Mouse (Mus musculus): ENCODE results near the gene Gpr141.
"Not testable (repeated sequence)": the region's sequence is repeated elsewhere in the genome, so short reads cannot be mapped to it uniquely, and the experiment has no call there.

The Gpr141 gene

GRCm38 (mm10) chr13:19824071-19824470 is at the start of gene Gpr141:
Gpr141 (minus strand) TSS chr13:19824257.
- no peak for DNase-seq

GRCm38 (mm10) chr13:19864241-19864640 is 40.2 kb upstream of the Gpr141 start:
- no peak for DNase-seq

DNA sequence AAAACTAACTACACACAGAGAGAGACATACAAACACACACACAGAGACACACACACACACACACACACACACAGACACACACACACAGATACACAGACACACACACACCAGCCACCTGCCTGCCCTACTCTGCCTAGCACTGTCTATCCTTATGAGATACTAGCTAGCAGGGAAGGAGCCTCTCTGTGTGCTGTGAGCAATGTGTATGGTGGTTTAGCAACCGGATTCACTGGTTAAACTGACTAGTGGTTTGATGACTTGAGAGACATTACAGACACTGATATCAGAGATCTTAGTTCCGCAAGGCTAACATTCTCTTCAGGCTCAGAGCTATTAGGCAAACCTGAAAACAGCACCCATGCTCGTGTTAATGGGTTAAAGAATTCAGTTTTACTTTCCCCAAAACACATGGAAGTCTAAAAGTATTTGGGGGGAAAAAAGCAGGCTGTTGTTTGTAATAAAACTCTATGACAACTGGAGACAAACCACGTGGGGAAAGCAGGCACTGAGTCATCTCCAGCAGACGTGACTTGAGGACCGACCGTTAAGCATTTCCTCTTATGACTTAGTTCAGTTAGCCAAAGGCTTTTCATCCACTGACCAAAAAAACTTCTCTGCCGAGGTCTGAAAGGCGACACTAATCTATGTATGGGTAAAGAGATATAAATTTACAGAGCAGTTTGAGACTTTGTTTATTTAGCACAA is 30.7 kb upstream of the Gpr141 start:
- no peak for DNase-seq

DNA sequence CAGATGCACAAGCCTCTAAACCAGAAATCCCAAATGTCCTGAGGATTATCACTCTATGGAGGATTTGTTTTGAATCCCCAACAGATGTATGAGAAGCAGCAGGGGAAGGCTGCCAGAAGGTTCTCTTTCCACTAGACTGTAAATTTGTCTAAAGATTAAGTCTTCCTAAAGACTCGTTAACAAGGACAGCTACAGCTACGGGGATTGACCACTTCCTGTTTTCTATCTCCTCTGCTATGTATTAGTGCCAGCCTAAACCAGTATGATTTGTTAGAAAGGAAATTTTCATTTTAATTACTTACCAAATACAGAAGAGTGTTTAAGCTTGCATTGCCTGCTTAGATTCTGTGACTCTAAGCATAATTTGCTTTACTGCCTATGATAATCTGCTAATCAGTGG is 30.0 kb upstream of the Gpr141 start:
- DNase-seq: no peak

DNA sequence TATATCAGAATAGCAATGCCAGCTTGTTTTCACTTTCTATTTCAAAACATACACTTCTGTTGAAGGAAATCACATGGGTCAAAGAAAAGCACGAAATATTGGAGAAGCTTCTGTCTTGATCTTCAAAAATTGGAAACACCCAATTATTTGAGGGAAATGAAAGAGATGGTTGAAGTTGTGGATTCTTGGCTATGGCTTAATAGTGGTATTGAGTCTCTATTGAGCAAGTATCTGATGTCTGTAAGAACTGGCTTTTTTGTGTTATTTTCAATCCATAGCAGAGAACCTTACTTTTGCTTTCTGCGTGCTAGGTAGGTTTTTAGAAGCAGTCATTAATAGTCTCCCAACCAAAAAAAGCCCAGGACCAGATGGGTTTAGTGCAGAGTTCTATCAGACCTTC is 19.4 kb upstream of the Gpr141 start:
- DNase-seq: no peak

GRCm38 (mm10) chr13:19842707-19843106 is 18.6 kb upstream of the Gpr141 start:
- DNase-seq: no peak

GRCm38 (mm10) chr13:19841615-19842014 is 17.6 kb upstream of the Gpr141 start:
- no peak for DNase-seq

GRCm38 (mm10) chr13:19840206-19840605 is 16.1 kb upstream of the Gpr141 start:
- DNase-seq: no peak

- no peak for DNase-seq
Observed at GRCm38 (mm10) chr13:19830560-19830959, 6.5 kb upstream of the Gpr141 start.

DNA sequence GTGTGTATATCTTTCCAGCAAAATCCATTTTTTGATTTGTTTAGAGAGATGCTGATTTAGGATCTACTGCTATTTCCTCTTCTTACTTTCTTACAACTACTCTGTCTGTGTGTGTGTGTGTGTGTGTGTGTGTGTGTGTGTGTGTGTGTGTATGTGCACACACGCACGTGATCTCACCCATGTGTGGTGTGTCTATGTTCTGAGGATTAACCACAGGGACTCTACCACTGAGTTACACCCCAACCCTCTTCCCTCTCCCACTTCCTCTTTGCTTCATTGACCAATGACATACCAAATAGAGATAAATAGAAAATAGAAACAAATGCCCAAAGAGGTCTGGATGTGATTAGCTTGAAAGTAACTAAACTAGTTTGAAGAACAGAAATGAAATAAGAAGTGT is 4.0 kb upstream of the Gpr141 start:
- no peak for DNase-seq

DNA sequence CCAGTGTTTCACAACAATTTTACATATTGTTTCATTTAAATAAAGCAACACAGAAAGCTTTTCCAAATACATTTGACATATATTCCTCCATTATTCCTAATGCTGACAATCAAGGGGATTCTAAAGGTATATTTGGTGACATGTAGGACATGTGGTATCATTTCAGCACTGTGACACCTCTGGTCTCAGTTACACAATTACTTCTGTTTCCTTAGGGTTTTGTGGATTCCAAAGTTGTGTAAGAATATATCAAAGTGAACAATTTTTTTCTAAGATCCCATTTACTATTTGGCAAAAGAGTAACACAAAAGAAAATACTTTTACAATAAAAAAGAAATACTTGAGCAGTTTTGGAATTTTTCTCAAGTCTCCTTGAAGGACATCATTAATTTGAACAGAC is 2.4 kb downstream of the Gpr141 start:
- DNase-seq: no peak

DNA sequence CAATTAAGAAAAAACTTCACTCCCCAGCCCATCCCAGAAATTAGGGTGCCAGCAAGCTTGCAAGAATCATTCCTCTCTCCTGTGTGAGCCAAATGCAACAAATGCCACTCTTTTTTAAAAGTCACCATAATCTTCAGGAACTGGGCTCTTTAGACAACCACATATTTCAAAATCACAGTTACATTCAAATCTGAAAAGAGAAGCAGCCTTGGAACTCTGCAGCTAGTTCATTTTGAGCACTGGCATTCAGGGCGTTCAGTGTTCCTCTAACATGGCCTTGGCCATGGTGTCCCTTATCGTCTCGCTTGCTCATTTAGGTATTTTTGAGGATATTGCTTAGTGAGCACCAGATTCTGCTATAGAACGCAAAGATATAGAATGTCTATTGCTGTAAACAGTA is 4.1 kb downstream of the Gpr141 start:
- no peak for DNase-seq

DNA sequence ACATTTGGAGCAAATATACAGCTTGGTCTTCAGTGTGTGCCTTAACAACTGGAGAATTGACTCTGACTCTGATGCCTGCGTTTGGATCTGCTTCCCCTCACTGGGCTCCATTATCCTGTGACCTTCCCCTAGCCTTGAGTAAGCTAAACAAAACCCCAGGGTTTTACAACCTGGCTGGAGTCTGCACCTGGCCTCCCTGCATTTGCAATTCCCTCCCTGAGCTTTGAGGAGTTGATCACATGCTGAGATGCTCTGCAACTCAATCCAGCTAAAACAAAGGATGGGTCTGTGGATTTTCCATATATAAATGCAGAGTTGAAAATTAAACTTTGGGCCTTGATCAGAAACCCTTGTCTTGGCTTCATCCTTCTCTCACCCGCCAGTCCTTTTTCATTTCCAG is 4.8 kb downstream of the Gpr141 start:
- no peak for DNase-seq

DNA sequence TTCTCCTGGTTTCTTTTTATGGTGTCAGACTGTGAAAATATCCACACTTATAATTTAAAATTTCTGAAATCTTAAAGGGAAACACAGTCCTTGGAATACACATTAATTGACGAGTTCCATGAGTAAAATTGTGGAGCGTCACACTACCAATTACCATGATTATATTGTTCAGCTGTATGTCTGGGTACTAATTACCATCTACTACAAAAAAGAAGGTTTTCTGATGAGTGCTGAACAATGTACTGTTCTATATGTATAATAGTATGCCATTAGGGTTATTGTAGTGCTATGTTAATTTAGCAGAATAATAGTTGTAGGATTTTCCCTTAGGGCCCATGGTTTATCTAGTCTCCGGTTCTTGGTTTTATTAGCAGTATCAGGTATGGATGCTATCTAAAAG is 29.1 kb downstream of the Gpr141 start:
- no peak for DNase-seq

DNA sequence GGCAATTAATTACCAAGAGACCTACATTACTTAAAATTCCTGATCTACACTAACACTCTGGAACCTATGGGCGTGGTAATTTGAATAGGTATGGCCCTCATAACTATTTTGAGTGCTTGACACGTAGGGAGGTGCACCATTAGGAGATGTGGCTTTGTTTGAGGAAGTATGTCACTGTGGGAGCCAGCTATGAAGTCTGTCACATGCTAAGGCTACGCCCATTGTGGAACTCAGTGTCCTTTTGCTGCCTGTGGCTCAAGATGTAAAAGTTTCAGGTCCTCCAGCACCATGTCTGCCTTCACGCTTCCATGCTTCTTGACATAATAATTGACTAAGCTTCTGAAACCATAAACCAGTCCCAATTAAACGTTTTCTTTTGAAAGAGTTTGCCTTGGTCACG is 29.6 kb downstream of the Gpr141 start:
- DNase-seq: no peak

GRCm38 (mm10) chr13:19793761-19794160 is 30.3 kb downstream of the Gpr141 start:
- no peak for DNase-seq

DNA sequence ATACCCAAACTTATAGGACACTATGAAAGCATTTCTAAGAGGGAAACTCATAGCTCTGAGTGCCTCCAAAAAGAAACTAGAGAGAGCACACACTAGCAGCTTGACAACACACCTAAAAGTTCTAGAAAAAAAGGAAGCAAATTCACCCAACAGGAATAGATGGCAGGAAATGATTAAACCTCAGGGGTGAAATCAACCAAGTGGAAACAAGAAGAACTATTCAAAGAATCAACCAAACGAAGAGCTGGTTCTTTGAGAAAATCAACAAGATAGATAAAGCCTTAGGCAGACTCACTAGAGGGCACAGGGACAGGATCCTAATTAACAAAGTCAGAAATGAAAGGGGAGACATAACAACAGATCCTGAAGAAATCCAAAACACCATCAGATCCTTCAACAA is 36.1 kb downstream of the Gpr141 start:
- not testable (repeated sequence) for DNase-seq

DNA sequence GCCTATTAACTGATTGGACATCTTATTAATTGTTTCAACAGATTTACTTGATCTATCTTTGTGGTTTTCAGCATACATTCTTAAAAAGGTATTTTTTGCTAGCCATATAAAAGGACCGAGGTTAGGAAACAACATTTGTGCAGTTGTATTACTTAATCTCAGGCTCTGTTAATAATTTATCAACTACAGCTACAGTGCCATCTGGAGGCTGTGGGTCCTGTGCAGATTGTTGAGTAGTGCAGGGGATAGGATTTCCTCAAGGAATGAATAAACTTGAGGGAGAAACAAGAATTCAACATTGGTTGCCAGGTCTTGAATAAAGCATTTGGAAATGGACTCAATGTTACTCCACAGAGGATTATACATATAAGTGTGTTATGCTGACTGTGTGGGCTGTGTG is 53.9 kb downstream of the Gpr141 start:
- no peak for DNase-seq

GRCm38 (mm10) chr13:19767202-19767601 is 56.9 kb downstream of the Gpr141 start:
- DNase-seq: no peak

GRCm38 (mm10) chr13:19764276-19764675 is 59.8 kb downstream of the Gpr141 start:
- DNase-seq: no peak

DNA sequence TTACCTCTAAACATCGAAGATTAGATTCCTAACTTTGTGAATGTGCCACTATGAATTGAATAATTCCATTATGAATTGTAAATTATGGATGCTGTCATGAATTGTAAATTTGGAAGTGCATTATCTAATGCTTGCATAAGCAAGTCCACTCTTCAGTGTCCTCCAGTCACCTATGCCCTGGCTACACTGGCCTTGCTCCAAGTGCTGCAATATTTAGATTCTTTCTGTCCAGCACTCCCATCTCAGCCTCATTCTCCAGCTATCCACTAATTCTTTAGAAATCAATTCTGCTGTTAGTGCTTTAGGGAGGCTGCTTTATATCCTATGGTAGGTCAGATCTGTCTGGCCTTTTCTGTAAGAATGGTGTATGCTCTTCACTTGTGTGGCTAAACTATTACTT is 60.8 kb downstream of the Gpr141 start:
- no peak for DNase-seq

DNA sequence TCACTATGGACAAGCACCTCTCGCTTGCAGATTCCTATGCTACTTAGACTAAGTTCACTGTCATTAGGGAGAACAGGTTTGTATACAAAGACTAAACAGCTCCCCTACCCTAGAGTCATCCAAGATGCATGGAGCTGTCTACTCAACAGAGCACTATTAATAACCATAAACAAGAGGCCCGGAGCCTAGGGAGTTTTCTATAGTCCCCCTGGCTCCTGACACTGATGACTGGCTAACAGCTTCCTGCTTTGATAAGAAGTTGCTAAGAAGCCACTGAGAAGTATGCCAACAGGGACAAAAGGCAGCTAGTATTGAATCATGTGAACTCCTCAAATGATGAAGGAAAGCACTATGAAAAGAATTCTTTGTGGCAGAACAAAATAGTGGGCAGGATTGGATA is 78.3 kb downstream of the Gpr141 start:
- DNase-seq: no peak

DNA sequence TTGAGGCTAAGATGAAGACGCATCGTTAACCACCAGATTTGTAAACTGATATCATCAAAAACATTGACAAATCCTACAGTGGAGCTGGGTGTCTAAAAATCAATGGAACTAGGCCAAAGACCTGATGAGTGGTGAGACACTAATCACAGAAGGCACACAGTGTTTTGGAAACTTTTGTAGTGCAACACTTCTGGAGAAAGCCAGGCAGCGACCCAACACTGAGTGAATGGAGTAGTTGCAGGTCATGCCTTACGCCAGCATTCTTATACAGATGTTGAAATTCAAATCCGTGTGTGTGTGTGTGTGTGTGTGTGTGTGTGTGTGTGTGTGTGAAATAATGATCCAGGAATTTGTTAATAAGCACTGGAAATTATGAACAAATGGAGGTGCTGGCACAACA is 79.5 kb downstream of the Gpr141 start:
- DNase-seq: no peak

GRCm38 (mm10) chr13:19734597-19734996 is 89.5 kb downstream of the Gpr141 start:
- peak; percentile 16 for DNase-seq

DNA sequence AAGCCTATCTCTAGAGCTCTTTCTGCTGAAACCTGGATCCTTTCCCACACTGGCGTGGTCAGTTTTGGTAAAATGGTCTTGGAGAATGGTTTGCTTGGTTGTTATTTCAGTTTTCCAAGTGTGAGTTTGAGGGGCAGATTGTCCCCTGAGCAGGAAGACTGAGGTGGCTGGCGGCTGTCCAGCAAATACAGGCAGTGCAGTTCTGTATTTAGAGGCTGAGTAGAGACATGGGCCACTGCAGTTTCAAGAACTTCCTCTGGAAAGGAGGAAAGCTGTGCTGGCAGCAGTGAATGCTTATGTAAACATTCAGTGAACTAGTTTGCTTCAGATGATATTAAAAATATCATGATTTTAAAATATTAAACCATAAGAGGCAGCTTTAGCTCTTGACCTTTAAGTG is 93.2 kb downstream of the Gpr141 start:
- no peak for DNase-seq

GRCm38 (mm10) chr13:19718954-19719353 is 105.1 kb downstream of the Gpr141 start:
- DNase-seq: no peak
